Mouse (Mus musculus) left cerebral cortex, adult 9 months (tissue): ENCODE results near the gene Olfr323.

Experiments used
- DNase-seq, 2 experiments: peaks; one replicate each; pipeline ENCODE4 v3.0.0; 2022; ENCODE audit warnings: low spot score in 2 of 2

Olfr323 gene

DNA sequence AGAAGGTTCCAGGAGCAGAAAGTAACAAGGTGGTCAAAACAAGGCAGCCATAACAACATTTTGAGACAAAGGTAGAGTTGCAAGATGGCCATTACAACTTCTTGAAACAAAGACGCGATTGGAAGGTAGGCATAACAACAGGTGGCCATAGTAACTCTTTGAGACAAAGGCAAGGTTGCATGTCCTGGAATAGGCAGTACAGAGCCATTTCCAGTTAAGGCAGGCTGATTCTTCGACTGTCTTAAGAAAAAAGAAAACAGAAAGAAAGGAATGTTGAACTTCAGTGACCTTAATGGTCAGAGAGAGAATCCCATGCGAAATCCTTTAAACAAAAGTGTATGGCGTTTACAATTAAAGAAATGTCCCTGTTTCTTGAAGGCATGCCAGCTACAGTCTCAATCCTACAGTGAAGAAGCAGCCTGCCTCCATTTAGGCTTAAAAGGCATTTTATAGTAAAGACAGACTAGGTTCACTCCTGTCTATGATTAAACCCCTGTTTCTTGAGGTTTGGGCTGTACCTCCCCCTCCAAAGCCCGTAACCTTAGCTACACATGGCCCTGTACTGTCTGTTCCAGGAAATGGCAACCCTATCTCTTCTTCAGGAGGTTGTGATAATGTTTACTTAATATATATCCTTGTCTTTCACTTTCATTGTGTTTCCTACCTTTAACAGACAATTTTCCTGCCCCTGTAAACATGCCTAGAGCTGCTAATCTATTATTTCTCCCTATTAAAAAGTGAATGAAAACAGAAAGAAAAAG lies 27.3 kb downstream of the Olfr323 start:
- no peak for DNase-seq

DNA sequence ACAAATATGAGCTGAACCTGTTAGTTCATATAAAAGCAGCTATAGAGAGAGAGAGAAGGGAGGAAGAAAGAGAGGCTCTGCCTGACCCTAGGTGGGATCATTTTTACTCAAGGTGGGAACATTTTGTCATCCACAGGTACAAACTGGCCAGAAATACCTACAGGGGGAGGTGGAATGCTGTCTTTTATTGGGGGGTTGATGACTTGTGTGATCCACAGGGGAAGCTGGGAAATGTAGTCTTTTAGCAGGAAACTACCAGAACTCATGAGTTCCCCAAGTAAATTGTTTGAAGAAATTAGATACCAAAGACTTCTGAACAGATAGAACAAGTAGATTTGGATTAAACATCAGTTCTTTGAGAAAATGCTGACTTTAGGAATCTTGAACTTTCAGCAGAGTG lies 28.2 kb downstream of the Olfr323 start:
- DNase-seq: no peak

DNA sequence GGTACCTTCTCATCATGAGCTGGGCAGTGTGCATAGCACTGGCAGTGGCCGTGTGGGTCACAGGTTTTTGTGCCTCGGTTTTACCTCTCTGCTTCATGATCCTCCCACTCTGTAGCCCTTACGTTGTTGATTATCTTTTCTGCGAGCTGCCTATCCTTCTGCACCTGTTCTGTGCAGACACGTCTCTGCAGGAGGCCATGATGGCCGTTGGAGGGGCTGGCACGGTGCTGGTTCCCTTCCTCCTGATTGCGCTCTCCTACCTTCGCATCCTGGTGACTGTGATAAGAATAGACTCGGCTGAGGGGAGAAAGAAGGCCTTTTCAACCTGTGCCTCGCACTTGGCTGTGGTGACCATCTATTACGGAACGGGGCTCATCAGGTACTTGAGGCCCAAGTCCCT lies 32.5 kb downstream of the Olfr323 start:
- no peak for DNase-seq

DNA sequence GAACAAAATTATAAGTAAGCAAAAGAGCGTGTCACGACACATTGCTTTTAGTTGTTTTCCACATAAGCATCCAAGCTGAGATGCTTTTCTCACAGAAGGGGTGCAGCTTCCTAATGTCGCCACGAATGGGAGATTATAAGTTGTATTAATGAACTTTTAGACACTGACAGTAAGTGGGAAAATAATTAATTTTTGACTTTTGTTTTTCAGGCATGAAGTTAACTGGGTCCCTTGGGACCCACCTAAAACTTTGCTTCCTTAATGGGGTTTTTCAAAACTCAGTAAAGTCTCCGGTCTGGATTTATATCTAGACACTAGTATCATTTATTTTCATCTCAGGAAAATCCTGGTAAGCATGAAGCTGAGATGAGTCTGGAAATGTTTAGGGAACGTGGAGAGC lies 35.5 kb downstream of the Olfr323 start, which contains the start of gene Olfr324:
Gene Olfr324 (plus strand): TSS at position 301 of the 400 bp plus-strand sequence.
- DNase-seq: no peak

- no peak for DNase-seq
Observed at GRCm38 (mm10) chr11:58588620-58589250, 41.6 kb downstream of the Olfr323 start.

DNA sequence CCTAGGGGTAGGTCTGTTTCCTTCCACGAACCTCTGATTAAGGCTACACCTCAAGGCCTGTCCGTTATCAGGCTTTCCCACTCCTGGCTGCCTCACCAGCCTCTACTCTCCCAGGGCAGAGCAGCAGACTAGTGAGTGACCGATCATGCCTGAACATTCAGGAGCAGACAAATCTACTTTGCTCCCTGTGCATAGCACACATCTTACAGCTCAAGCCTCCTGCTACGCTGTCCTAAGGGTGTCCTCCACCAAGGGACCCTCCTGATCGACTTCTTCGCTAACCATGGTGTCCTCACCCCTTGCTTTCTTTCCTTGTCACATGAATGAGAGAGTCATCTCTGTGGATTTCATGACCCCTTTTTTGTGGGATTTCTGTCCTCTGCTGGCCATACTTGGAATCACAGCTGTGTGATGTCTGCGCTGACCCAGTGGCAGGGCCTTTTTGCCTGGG lies 42.4 kb downstream of the Olfr323 start:
- DNase-seq: peak in 1 of 2 experiments; percentile 15

DNA sequence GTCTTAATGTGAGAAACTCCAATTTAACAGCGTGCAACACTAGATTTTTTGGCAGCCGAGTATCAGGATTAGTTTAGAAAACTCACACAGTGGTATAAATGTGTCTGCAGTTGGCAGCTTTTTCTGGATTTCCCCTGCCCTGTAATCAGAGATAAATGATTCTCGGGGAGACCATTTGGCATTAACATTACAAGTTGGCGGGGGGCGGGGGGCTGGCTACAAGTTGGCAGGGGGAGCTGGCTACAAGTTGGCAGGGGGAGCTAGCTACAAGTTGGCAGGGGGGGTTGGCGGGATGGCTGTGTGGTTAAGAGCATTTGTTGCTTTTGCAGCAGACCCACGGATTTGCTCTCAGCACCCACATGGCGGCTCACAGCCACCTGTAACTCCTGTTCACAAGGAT lies 51.7 kb downstream of the Olfr323 start:
- DNase-seq: no peak

DNA sequence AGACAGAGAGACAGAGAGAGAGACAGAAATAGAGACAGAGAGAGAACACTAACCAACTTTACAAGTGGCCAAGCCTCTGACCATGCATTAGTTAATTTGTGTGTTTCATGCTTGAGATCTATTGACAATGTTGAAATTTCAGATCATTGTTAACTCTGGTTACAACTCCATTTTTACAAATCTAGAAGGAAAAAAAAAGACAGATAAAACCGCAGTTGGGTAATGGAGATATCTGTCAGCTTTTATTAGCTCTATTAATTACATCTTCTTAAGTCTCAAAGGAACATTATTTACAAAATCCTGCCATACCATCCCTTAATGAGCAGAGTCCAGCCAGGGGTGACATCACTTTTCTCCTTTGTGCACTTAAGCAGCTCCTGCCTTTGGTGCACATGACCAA lies 52.9 kb downstream of the Olfr323 start, which contains the start of gene Olfr325:
Gene Olfr325 (plus strand): TSS at position 301 of the 400 bp plus-strand sequence.
- no peak for DNase-seq
